Mouse (Mus musculus): ENCODE results near the gene Rgs3. TPM values are rescaled to one million over a fixed set of nuclear protein-coding genes. Genes with fewer than 3 reads are reported as not detected.

The Rgs3 gene
- polyA plus RNA-seq, 1 experiment from 2014 or later = 52.8 TPM

- ATAC-seq (ENCODE audit: low FRiP score, low read depth) = peak; percentile 75
- WGBS = 33% methylated on average over 15 of the region's 15 CpGs
- H3K4me2 ChIP-seq (replicated peaks) = 0 out of 2 replicates have a peak overlapping the region, but pooled peaks have one; percentile 4
- H3K27ac ChIP-seq = peak overlapping the region; percentile 80
- H3K9me3 ChIP-seq = no peaks in the 10 kb centered on the region
- H3K36me3 ChIP-seq = no peaks in the 10 kb centered on the region
- 0 out of 2 replicates have a peak overlapping the region, but pooled peaks have one; percentile 35 for H3K9ac ChIP-seq
- H3K4me1 ChIP-seq = peaks cover 61% of the 10 kb centered on the region
- no peak overlapping the region for H3K4me3 ChIP-seq
- H3K27me3 ChIP-seq = no peaks in the 10 kb centered on the region
Observed at GRCm38 (mm10) chr4:62624679-62625450, 65.2 kb downstream of the Rgs3 start.

- Histone ChIP-seq H3K4me1 (peaks cover 68% of the 10 kb centered on the region), H3K27ac (peak overlapping the region; percentile 80)
Observed at GRCm38 (mm10) chr4:62625451-62626061, 65.9 kb downstream of the Rgs3 start.

GRCm38 (mm10) chr4:62626228-62627026, 66.8 kb downstream of the Rgs3 start:
- H3K9ac ChIP-seq = no peak overlapping the region
- 66% methylated on average over 15 of the region's 15 CpGs for WGBS
- H3K36me3 ChIP-seq = no peaks in the 10 kb centered on the region
- 0 out of 2 replicates have a peak overlapping the region, but pooled peaks have one; percentile 17 for H3K27ac ChIP-seq
- ATAC-seq (ENCODE audit: low FRiP score, low read depth) = no peak
- peaks cover 76% of the 10 kb centered on the region for H3K4me1 ChIP-seq
- no peaks in the 10 kb centered on the region for H3K9me3 ChIP-seq
- no peaks in the 10 kb centered on the region for H3K27me3 ChIP-seq
- no peak overlapping the region for H3K4me3 ChIP-seq
- no peak overlapping the region for H3K4me2 ChIP-seq (replicated peaks)

More at GRCm38 (mm10) chr4:62625451-62626061, 65.9 kb downstream of the Rgs3 start:
- Histone ChIP-seq H3K9me3 (no peaks in the 10 kb centered on the region), H3K4me3 (no peak overlapping the region), H3K9ac (0 out of 2 replicates have a peak overlapping the region, but pooled peaks have one; percentile 35), H3K4me2 (replicated peaks) (0 out of 2 replicates have a peak overlapping the region, but pooled peaks have one; percentile 4), H3K27me3 (no peaks in the 10 kb centered on the region), H3K36me3 (no peaks in the 10 kb centered on the region)
- ATAC-seq (ENCODE audit: low FRiP score, low read depth) = 0 out of 2 replicates have a peak, but pooled peaks have one; percentile 12
- 65% methylated on average over 19 of the region's 19 CpGs for WGBS

DNA sequence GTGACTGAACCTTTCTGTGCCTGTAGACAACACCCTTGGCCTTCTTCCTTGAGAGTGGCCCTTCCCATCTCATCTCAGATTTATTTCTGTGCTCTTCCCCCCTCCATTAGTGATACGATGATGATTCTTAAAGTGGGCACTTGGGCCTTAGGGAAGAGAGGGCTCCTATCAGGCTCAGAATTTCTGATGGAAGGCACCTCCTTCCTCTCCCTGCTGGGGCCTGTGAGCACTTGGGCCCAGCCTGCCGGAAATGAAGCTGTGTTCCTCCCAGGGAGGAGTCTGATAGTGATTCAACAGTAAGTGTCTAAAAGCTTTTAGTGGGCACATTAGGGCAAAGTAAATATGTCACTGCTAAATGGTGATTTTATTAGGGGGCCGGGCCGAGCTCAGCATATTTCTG, 67.7 kb downstream of the Rgs3 start:
- Histone ChIP-seq H3K4me2 (replicated peaks) (no peak overlapping the region), H3K9ac (no peak overlapping the region), H3K4me1 (peaks cover 71% of the 10 kb centered on the region), H3K36me3 (no peaks in the 10 kb centered on the region), H3K4me3 (no peak overlapping the region), H3K27ac (no peak overlapping the region), H3K27me3 (no peaks in the 10 kb centered on the region), H3K9me3 (no peaks in the 10 kb centered on the region)
- no peak for ATAC-seq (ENCODE audit: low FRiP score, low read depth)
- 56% methylated on average over 4 of the region's 4 CpGs for WGBS

DNA sequence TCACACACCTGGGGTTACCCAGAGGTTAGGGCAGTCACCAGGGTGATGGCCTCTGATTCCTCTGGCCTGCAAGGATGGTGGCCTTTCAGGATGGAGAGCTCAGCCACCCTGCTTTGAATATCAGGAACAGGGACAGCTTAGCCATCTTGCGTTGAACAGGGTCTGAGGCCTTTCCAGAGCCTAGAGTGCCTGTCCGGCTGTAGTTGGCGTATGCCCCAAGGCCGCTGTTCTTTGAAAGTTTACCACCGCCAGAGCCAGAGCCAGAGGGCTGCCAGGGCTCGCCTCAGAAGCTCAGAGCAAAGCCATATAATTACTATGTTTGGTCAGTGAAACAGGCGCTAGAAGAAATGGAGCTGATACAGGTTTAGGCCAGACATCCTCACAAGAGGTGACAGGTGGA, 68.9 kb downstream of the Rgs3 start:
- Histone ChIP-seq H3K9me3 (no peaks in the 10 kb centered on the region), H3K4me2 (replicated peaks) (no peak overlapping the region), H3K27ac (no peak overlapping the region), H3K4me1 (peaks cover 69% of the 10 kb centered on the region), H3K9ac (no peak overlapping the region), H3K27me3 (no peaks in the 10 kb centered on the region), H3K4me3 (no peak overlapping the region), H3K36me3 (no peaks in the 10 kb centered on the region)
- WGBS = 65% methylated on average over 7 of the region's 7 CpGs
- no peak for ATAC-seq (ENCODE audit: low FRiP score, low read depth)

GRCm38 (mm10) chr4:62629461-62629860, 69.8 kb downstream of the Rgs3 start:
- peaks cover 72% of the 10 kb centered on the region for H3K4me1 ChIP-seq
- no peak overlapping the region for H3K9ac ChIP-seq
- no peaks in the 10 kb centered on the region for H3K9me3 ChIP-seq
- no peaks in the 10 kb centered on the region for H3K27me3 ChIP-seq
- H3K4me3 ChIP-seq = no peak overlapping the region
- WGBS = 52% methylated on average over 9 of the region's 9 CpGs
- no peak overlapping the region for H3K4me2 ChIP-seq (replicated peaks)
- no peak overlapping the region for H3K27ac ChIP-seq
- H3K36me3 ChIP-seq = no peaks in the 10 kb centered on the region
- ATAC-seq (ENCODE audit: low FRiP score, low read depth) = no peak

- Histone ChIP-seq H3K4me3 (no peak overlapping the region), H3K9me3 (no peaks in the 10 kb centered on the region), H3K9ac (no peak overlapping the region), H3K4me1 (peaks cover 67% of the 10 kb centered on the region), H3K27me3 (no peaks in the 10 kb centered on the region), H3K4me2 (replicated peaks) (no peak overlapping the region), H3K36me3 (no peaks in the 10 kb centered on the region), H3K27ac (no peak overlapping the region; the same call in 1 of the 2 replicates)
- no peak for ATAC-seq (ENCODE audit: low FRiP score, low read depth)
- WGBS = 15% methylated on average over 4 of the region's 4 CpGs
Observed at GRCm38 (mm10) chr4:62629905-62630304, 70.3 kb downstream of the Rgs3 start.

- no peaks in the 10 kb centered on the region for H3K27me3 ChIP-seq
- H3K4me1 ChIP-seq = peaks cover 41% of the 10 kb centered on the region
- no peak for ATAC-seq (ENCODE audit: low FRiP score, low read depth)
- no peak overlapping the region for H3K4me2 ChIP-seq (replicated peaks)
- H3K9ac ChIP-seq = no peak overlapping the region
- WGBS = 93% methylated on average over 4 of the region's 4 CpGs
- H3K36me3 ChIP-seq = no peaks in the 10 kb centered on the region
- H3K9me3 ChIP-seq = no peaks in the 10 kb centered on the region
- no peak overlapping the region for H3K27ac ChIP-seq
- H3K4me3 ChIP-seq = no peak overlapping the region
Observed at GRCm38 (mm10) chr4:62633243-62633642, 73.6 kb downstream of the Rgs3 start.

DNA sequence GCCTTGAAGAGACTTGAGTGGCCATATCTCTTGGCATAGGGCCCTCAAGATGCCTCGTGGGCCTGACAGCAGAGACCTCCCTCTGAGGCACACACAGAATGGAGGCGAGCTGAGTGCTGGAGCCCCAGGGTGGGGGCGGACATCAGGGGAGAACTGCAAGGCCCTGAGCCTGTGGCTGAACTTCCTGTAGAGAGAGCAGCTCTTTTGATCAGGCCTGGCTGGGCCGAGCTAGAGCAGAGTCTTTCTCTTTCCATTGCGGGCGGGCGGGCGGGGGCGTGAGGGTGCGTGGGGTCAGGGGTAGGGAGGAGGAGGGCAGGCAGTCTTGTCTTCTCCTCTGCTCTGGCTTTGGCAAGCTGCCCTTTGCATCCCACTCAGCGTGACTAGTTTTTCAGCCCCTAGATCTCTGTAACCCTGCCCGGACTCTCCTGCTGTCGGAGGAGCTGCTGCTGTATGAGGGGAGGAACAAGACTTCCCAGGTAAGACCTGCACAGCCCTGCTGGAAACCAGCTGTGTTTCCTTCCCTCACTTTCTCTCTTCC, 74.5 kb downstream of the Rgs3 start:
- Histone ChIP-seq H3K27me3 (no peaks in the 10 kb centered on the region), H3K36me3 (no peaks in the 10 kb centered on the region), H3K9me3 (no peaks in the 10 kb centered on the region), H3K27ac (no peak overlapping the region; the same call in 1 of the 2 replicates), H3K4me3 (no peak overlapping the region), H3K4me2 (replicated peaks) (no peak overlapping the region; the same call in 1 of the 2 replicates), H3K4me1 (peaks cover 39% of the 10 kb centered on the region), H3K9ac (no peak overlapping the region)
- 0 out of 2 replicates have a peak, but pooled peaks have one; percentile 46 for ATAC-seq (ENCODE audit: low FRiP score, low read depth)
- 38% methylated on average over 10 of the region's 13 CpGs for WGBS

GRCm38 (mm10) chr4:62634840-62635239, 75.2 kb downstream of the Rgs3 start:
- 87% methylated on average over 2 of the region's 2 CpGs for WGBS
- Histone ChIP-seq H3K4me3 (no peak overlapping the region), H3K27ac (no peak overlapping the region), H3K4me1 (peaks cover 32% of the 10 kb centered on the region), H3K9me3 (no peaks in the 10 kb centered on the region), H3K9ac (no peak overlapping the region), H3K27me3 (no peaks in the 10 kb centered on the region), H3K4me2 (replicated peaks) (no peak overlapping the region), H3K36me3 (no peaks in the 10 kb centered on the region)
- no peak for ATAC-seq (ENCODE audit: low FRiP score, low read depth)

DNA sequence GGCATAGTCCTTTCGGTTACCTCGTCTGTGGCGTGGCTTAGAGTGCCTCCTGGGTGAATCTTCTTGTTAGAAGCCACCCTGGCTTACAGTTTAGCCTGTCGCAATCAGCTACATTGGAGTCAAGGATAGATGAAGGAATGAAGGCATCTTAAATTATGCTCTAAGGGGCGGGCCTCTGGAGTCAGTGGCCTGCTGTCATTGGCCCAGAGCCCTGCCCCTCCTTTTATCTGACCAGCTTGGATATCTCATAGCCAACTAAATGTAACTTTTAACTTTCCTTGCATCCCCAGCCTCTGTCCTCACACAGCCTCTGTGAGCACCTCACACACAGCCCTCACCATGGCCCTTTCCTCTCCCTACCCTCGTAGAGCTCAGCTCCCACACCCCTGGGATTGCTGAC, 76.4 kb downstream of the Rgs3 start:
- Histone ChIP-seq H3K4me1 (peaks cover 29% of the 10 kb centered on the region), H3K36me3 (no peaks in the 10 kb centered on the region), H3K9me3 (no peaks in the 10 kb centered on the region), H3K9ac (no peak overlapping the region), H3K27ac (no peak overlapping the region), H3K4me3 (no peak overlapping the region), H3K4me2 (replicated peaks) (no peak overlapping the region), H3K27me3 (no peaks in the 10 kb centered on the region)
- ATAC-seq (ENCODE audit: low FRiP score, low read depth) = no peak
- WGBS = 83% methylated on average over 6 of the region's 6 CpGs
